Mouse (Mus musculus): ENCODE results near the gene Dpy30.

Gene Dpy30

GRCm38 (mm10) chr17:74294426-74295025, 29.2 kb downstream of the Dpy30 start:
- DNase-seq, result peak; percentile 85

DNA sequence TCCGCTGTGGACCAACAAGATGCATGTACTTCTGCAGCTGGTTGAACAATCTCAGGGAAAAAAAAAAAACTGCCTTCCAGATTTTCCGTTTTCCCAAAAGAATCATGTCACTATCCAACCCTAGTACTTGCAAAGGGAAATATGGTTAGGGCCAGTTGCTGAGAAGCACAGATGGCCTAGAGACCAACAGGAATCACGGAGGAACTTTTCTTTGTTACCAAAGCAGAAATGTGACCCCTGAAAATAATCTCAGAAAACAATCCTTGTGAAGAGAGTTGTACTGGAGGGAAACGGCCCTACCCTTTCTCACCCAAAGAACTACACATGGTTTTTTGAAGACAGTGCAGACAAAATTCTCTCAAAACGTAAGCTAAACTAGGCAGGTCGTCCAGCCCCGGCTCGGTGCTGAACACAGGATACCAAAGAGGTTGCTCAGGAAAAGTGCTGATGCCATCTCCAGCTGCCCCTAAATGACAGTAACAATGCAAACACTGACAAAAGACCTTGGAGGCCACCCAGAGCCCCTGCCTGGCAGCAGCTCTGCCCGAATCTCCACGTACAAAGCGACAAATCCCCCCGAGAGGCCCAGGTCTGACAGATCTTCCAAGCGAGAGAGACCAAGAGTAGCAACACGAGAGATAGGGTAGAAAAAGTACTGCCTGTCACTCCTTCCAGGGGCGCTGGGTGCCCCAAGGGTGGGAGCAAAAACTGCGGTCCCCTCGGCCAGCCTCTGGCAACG, 29.9 kb downstream of the Dpy30 start:
- peak; percentile 25 for DNase-seq

- DNase-seq, result no peak
These were observed 31.9 kb downstream of the Dpy30 start for GRCm38 (mm10) chr17:74291640-74292361.

DNA sequence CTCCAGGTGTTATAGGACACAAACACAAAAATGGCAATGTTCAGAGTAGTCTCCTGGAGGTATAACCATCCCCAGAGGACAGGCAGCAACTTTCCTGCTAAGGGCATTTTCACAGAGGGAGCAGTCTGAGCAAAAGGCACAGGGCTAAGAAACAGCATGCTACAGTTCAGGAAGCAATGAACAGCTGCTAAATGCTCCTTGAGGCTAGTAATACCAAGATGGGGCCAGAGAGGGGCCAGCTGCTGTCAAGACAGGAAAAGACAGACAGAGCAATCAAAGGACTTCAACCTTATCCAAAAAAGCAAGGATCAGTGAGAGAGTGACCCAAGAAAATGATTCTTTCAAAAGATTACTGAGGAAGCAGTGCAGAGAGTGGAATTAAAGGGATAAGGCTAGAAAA, 32.9 kb downstream of the Dpy30 start:
- DNase-seq, result no peak

GRCm38 (mm10) chr17:74290198-74290597, 33.5 kb downstream of the Dpy30 start:
- DNase-seq, result no peak

GRCm38 (mm10) chr17:74288626-74289025, 35.1 kb downstream of the Dpy30 start:
- no peak for DNase-seq

DNA sequence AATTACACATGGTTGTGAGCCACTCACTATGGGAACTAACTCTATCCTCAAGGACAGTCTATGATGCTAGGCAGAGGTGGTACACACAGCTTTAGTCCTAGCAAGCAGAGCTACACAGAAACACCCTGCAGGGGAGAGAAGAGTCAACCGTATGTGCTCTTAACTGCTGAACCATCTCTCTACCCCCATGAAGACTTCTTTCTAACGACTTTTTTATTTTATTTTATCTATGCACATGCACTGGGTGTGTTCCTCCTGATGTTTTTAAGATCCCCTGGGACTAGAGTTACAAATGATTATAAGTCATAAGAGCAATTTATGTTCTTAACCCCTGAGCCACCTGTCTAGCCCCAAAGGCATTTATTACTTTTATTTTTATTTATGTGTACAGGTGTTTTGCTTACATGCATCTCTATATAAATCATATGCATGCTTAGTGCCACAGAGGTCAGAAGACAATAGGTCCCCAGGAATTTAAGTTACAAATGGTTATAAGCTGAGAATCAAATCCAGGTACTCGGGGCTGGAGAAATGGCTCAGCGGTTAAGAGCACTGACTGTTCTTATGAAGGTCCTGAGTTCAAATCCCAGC, 37.5 kb downstream of the Dpy30 start:
- DNase-seq, result no peak

DNA sequence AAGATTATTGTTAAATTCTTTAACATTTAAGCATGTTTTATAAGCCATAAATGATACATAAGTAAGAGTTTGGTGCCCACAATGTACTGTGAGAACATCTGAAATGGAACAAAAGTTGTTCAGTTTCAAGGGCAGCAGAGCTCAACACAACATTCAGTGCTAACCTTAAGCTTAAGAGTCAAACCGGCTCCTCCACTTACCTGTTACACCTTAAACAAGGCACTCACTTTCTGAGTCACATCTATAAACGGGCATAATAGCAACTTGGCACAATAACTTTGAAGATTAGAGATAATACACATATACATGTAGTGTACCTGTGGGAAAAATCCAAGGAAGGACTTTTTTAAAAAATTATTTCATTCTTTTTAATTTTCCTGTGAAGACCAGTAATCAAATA, 38.0 kb downstream of the Dpy30 start:
- no peak for DNase-seq

DNA sequence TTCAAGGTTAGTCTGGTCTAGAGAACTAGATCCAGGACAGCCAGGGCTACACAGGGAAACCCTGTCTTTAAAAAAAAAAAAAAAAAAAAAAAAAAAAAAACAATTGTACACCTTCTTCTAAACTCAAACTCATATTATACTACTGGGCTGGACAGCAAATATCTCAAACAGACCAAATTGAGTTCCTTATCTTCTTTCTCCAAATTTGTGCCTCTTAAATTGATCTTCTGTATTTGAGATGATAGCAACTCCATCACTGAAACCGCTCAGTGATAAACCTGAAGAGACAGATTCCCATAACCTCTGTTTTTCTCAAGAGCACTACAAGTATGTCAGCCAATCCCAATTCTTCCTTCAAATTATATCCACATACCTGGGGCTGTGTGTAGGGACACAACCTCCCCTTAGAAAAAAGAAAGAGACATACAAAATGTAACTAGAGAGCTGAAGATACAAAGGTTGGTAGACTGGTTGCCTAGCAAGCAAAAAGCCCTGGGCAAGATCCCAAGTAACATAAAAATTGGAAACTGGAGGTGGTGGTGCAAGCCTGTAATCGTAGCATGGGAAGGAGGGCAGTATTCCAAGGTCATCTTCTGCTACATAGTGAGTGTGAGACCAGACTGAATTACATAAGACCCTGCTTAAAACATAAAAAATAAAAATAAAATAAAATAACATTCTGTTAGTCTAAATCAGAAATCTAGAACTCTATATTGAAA, 39.2 kb downstream of the Dpy30 start:
- peak; percentile 35 for DNase-seq

DNA sequence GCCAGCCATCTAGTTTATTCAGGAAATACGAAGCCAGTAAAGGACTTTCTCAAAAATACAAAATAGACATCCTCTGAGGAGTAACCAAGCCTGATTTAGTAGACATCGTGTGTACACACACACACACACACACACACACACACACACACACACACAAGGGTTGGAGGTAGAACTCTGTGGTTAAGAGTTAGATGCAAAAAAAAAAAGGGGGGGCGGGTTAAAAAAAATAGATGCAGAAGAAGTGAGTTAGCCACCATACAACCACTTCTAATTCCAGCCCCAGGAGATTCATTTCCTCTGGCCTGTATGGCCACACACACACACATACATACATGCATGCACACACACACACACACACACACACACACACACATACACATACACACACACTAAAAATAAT, 41.7 kb downstream of the Dpy30 start:
- DNase-seq, result no peak

- DNase-seq, result no peak
These were observed 44.5 kb downstream of the Dpy30 start for GRCm38 (mm10) chr17:74278966-74279869.

- no peak for DNase-seq
These were observed 49.3 kb downstream of the Dpy30 start for GRCm38 (mm10) chr17:74274471-74274870.

DNA sequence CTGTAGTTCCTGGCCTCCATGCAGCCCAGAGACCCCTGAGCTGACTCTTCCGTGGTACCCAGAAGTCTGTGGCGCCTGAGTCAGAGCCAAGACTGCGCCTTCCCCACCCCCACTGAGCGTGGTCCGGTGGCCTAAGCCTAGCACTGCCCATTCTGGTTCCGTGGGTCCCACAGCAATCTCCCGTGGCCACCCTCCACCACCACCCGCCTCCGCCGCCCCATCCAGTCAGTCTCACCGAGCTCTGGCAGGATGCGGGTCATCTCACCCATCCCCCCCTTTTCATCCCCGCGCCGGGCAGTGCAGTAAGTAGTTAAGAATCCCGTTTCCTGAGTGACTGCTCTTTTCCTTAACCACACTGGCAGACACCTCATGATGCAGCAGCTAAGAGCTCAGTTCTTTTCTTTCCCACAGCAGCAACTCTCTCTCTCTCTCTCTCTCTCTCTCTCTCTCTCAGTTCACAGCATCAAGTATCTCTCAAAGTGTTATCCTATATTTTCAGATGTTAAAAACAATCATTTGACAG, 51.0 kb downstream of the Dpy30 start:
- no peak for DNase-seq

DNA sequence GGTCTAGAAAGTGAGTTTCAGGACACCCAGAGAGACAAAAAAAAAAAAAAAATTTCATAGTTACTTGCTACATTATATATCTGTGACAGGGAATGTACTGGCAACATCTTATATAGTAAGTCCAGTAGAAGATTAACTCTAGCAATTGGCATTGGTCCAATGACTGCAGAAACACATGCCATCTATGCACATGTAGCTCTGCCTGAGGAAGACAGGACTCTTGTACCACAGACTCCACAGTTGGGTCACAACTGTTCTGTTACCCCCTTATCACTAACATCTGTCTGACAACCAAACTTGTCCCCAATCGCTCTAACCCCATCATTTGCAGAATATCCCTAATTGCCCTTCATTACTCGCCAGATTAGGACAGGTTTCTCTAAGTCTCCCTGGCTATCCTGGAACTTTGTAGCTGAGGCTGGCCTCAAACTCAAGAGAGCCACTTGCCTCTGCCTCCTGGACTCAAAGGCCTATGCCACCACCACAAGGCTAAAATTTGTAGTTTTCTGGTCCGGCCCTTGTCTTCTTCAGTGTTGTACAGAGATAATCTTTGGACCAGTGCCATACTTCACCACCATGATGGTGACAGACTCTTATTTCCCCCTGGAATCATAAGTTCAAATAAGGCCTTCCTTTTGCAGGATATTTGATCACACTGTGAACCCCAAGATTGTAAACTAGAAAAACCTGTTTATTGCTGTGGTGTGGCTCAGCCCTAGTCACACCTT, 52.0 kb downstream of the Dpy30 start:
- DNase-seq, result no peak

DNA sequence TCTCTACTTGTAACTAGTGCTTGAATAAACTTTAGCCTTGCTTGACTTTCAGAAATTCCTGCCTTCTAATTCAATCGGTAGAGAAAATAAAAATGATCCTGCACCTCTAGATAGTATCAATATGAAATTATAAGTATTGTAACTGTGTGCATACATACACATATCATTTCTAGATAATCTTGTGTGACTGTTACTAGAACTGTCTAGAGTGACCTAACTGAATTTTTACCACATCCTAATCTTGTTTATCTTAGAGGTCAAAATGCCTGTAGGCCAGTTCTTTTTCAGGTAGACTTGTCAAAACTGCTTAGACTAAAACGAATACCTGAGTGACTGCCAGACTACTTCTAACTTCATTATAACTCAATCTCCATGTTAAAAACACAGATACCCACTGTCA, 53.5 kb downstream of the Dpy30 start:
- DNase-seq, result no peak

DNA sequence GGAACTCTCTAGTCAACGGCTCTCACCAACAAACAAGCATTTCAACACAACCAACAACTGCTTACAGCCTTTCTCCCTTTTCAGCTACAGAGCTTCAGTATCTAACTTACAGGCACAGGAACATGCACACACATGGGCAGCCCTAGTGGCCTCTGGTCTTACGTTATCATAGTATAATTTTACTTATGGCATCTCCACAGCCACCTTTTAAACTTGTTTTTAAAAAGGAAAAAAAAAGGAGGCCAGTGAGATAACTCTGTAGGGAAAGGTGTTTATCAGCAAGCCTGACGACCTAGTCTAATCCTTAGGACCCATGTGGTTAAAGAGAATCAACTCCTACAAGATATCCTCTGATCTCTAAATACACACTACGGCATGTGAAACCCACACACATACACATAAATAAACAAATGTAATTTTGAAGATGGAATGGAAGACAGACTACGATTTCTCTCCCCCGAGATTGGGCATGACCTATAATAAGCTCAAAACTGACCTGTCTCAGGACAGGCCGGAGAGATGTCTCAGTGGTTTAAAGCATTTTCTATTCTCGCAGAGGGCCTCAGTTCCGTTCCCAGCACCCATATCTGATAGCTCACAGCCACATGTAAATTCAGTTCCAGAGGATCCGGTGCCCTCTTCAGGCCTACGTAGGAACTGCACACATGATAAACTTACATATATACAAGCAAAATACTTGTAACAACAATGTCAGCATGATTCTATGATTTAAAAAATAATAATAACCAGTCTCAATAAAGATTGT, 56.1 kb downstream of the Dpy30 start:
- DNase-seq, result no peak

GRCm38 (mm10) chr17:74265636-74266035, 58.1 kb downstream of the Dpy30 start:
- no peak for DNase-seq

DNA sequence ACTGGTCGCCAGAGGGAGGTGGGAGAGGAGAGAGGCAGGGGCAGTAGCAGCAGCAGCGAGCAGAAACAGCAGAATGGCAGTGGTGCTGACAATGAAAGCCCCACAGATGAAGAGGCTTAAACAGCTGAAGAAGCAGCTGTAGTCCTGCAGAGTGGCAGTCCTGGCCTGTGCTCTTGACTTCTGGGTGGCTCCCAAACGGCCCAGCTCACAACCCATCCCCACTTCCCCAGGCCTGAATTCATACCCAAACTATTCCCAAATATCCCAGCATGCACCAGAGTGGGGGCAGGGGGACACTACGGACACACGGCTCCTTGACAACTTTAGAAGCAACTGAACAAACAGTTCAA, 58.6 kb downstream of the Dpy30 start:
- DNase-seq, result peak; percentile 14

GRCm38 (mm10) chr17:74264333-74265155, 59.2 kb downstream of the Dpy30 start:
- peak; percentile 10 for DNase-seq
